Mouse (Mus musculus) right cerebral cortex, postnatal 14 days (tissue): Measurements from ENCODE around the gene Tmem237.
A peak's percentile ranks its signal among the peaks of the same experiment; 100 is the strongest.

Experiments used
- DNase-seq: peaks from one replicate; pipeline ENCODE4 v3.0.0; 2022

Tmem237 gene

DNA sequence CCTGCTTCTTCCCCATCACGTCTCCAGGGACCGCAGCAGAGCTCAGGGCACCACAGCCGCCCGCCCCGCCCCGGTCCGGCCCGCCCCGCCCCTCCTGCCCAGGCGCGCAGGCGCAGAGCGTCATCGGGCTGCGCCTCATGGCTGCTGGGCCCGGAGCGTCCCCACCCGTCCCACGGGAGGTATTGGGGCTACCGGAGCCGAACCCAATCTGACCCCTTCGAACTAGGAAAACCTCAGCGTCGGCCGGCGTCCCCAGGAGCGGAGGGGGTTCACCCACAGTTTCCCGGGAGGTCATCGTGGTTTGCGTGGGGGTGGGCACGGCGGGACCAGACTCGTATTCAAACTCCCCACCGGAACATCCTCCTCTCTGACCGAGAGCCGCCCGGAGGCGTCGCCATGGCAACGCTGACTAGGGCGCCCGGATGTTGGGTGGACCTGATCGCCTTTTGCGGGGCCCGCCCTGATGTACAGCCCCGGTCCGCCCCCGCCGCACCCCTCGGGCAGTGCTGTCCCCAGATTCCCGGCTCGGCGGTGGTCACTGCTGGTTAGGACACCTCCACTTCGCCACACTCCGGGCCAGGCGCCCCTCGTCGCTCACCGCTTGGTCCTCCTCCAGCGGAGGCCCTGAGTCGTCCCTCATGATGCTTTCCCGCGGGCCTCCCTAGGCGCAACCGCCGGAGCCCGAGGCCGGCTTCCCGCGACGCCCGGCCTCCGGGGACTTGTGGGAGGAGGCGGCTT, at the start of gene Tmem237:
Tmem237 (minus strand) TSS at position 689 of the 738 bp plus-strand sequence.
- DNase-seq = peak; percentile 94

DNA sequence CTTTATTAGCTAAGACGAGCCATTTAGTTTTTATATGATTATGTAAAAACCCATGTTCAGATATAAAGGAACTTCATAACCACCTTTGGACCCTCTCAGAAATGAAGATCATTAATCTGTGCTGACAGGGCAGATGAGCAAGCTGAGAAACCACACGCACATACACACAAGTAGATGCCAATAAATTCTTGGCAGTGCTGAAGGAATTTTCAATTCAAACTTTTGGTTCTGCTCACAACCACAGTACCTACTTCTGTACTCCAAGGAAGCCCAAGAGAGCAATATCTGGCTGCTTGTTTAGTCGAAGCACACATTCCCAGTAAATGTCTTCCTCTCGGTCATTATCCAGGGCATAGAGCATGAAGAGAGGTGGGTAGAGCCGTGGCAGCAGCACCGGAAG, 49.4 kb upstream of the Tmem237 start:
- DNase-seq = no peak

DNA sequence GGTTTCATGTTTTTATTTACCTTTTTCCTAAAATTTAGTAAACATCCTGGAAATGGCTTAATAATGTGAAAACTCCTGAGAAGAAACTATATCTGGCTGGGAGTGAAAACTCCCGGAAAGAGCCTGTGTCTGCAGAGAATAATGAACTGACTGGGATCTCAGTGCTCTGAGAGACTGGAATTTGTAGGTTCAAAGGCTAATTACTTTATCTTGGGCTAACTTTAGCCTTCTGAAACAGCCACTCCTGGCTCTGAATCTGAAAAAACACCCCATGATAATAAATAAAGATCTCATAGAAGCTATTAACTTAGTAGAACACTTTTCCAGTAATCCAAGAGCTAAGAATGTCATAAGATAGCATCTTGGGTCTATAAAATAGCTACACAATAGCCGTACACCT, 48.3 kb upstream of the Tmem237 start:
- no peak for DNase-seq

DNA sequence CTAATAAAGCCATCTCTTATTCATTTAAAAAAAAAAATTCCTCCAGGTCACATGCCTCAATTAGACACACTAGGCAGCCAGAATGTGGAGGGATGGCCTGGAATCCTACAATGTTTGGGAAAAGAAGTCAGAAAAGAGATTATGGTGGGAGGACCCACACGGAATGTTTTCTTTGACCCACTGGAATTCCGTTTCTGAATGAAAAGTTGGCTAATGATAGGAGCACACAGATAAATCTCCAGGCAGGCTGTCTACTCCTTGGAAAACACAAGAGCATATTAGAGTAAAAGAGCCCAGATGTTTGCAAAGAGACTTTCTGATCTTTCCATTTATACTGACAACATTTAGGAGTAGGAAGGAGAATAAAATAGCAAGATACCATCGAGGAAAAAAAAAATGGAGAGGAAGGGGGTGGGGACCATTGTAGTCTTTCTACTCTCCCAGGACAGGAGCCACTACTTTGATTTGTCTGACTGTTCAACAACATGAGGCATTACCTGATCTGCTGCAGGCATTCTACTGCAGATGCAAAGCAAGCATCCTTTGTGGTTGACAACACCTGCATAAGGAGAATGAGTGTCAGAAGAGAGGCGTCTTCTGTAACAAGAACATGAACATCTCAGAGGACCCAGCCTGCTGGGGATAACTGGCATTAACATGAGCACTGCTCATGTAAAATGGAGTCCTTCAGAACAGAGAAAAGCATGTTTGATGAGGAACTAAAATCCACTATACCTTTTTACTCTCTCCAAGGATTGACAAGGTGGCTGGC, 47.6 kb upstream of the Tmem237 start:
- no peak for DNase-seq

DNA sequence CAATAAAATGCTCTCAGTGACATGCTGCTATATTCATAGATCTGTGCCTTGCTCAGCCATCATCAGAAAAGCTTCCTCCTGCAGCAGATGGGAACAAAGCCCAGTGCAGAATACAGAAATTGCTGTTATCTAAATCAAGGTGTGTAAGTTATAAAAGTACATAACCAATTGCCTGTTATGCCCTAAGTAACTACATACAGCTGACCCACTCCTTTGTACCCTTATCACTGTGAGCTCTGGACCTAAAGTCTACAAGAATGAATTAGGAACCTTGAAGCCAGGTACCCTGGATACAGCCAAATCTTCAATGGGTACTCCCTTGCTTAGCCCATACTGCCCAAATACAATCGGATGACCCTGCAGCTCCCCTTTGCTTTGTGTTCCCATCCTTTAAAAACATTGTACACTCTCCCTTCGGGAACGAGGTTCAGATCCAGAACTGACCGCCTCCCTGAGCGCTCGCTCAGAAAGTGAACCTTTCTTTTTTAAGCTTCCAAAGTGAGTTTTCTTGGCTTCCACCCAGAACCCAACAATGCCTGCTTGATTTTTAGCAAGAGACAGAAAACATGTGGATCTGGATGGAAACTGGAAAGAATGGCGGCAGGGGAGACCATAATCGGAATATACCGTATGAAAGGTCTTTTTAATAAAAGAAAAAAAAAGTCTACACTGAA, 46.2 kb upstream of the Tmem237 start:
- no peak for DNase-seq

DNA sequence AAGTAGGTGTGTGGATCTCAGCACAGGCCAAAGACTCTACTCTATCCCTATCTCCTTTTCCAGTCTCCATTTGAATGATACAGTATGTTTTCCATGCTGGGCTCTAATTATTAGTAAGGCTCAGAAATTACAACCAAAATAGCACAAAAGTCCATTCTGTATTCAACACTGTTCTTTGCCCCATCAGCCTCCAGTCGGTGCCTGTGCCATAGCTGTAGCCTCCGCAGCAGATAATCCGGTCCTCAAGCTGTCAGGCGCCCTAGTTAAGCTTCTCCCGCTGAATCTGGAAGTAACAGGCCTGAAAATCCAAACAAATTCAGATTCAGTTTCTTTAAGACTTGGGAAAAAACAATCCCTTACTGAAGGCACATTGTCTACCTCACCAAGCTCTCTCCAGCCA, 43.7 kb upstream of the Tmem237 start:
- no peak for DNase-seq

DNA sequence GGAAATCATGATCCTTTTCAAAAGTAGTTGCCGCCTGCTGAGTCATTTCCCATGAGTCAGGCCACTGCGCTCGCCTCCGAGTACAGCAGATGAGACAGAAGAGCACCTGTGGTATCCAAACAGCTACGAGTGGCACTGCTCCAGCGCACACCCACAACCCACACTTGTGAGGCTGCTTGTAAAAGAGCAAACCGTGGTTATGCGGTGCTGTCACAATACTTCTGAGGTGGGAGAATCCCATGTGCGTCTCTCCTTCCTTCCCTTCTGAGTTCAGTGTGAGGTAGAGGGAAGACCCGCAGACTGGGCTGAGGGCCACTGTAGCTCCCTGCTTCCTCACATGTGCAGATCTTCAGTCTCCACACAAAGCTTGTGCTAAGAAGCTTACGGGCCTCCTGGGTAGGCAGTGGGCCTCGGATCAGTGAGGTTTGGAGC, 42.8 kb upstream of the Tmem237 start, which contains the start of gene Mpp4:
Mpp4 (minus strand) TSS at position 360 of the 432 bp plus-strand sequence.
- DNase-seq = peak; percentile 68

DNA sequence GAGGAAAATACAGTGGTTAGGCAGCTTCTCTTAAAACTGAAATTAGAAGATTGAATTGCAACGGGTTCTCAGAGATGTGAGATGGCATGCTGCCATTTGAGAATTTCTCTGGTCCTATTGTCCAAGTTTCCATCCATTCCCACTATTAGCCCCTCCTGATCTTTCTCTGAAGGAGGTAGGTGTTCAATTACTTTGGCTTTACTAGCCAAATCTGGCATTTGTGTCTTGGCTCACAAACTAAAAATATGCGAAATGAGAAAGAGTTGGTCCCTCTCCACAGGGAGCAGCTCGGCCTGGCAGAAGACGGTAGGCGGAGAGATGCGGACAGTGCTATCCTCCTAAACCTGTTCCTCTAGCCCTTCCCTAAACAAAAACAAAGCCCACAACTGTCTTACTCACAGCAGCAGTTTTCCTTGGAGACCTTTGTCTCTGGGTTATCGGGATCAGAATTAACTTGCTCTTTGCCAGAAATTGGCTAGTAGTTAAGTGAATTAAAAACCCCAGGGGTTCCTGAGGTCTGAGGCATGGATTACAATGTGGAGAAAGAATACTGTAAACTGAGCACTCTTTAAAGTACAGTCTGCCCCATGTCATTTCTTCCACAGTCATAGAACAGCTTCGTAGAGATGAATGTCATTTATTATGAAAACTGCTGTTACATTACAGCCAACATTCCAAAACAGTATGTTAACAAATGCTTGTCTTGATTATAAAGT, 42.3 kb upstream of the Tmem237 start:
- no peak for DNase-seq

DNA sequence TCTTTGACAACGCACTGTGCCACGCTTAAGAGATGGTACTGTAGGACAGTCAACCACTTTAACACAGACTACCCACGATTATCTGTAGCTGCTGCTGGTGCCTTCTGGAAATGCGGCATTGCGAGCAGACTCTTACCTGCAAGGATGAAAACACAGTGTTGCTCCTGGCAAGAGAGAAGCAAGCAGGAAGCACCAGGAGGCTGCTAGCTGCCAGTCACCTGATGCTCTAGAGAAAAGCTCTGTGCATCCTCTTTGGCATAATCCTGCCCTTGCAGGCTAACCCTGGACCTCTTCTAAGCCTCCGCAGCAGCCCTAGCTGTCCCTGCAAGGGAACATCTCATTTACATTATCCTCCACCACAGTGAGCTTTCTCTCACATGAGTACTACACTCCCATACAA, 41.2 kb upstream of the Tmem237 start:
- DNase-seq = no peak

DNA sequence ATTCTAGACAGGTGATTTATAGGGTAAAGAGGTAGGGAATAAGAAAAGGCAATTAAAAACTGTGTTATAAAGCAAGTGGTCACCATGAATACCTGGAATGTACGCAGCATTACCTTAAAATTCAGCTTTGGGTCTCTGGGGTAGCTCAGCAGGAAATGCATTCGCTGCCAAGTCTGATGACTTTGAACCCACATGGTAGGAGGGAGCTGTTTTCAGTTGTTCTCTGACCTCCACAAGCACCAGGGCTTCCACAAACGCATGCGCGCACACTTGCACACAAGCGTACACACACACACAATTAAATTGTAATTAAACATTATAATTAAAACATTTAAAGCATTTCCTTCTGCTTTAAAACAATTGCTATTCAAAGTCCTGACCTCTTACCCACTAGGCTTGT, 40.7 kb upstream of the Tmem237 start:
- no peak for DNase-seq

DNA sequence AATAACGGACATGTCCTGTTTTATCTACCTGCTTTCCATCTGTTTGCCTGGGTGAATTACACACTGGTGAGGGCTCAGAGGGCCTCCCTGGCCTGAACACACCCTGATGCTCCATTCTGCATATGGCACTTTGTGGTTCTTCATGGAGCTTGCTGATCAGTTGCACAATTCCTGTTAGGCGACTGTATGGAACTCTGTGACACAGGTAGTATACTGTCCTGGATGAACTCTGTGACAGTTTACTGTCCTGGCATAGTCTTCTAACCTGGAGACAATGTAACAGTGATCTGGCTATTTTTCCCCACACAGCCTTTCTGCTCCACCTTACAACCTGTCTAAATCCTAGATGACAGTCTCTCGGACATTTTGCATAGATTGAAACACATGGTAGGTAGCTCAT, 38.9 kb upstream of the Tmem237 start:
- DNase-seq = no peak

DNA sequence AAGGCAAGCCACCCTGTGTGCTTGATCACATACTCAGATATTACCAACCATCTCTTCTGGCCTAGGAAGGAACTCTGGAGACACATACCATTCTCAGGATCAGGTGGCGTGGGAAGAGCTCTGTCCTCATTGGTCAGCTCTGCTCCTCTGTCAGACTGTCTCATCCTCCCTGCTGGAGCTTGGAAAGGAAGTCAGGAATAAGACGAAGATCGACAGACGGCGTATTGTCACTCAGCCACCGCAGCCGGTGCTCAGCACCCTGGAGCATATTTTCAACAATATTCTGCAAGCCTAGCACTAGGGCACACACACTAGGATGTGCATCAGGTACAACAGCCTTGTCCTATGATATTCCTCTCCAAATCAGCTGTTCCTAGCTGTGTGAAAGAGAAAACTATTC, 38.3 kb upstream of the Tmem237 start:
- no peak for DNase-seq

DNA sequence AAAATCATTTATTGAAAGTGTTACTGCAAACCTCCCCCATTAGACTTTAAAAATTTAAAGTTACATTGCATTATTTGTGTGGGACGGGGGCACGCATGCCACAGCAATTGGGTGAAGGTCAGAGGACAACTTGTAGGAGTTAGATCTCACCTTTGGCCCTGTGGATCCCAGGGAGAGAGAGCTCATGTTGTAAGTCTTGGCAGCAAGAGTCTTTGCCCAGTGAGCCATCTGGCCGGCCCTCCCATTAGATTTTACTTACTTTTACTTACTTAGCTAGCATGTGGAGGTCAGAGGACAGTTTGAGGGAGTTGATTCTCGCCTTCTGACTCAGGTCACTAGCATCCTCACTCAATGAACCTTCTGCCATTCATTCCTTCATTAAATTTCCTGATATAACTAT, 37.6 kb upstream of the Tmem237 start:
- no peak for DNase-seq

DNA sequence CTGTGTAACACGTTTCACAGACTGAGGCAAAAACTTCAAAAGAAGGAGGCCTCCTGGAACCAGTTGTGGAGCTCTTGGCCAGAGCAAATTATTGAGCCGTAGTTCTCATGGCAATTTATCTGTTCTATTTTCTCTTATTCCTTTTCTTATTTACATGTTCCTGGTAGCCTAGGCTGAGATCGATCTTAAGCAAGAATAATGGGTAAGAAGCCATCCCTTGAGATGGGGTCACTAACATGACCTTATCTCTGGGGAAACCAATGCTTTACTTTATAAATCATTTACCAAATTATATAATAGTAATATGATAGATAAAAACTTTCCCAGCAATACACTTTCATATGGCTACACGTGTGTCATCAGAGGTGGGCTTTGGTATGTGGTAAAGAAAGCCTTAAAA, 32.1 kb upstream of the Tmem237 start:
- no peak for DNase-seq

DNA sequence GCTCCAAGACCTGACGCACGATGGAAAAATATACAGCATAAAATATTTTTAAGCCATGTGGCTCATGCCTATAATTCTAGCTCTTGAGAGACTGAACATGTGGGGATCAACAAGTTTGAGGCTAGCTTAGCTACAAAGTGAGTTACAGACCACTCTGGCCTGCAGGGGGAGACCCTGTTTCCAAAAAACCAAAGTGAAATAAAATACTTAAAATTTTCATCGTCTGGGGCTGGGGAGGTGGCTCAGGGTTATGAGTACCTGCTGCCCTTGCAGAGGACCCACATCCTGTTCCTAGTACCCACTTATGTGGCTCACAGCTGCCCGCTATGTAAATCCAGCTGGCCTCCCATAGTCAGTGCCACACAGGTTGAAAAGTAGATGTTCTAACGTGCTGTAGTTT, 30.3 kb upstream of the Tmem237 start:
- no peak for DNase-seq

DNA sequence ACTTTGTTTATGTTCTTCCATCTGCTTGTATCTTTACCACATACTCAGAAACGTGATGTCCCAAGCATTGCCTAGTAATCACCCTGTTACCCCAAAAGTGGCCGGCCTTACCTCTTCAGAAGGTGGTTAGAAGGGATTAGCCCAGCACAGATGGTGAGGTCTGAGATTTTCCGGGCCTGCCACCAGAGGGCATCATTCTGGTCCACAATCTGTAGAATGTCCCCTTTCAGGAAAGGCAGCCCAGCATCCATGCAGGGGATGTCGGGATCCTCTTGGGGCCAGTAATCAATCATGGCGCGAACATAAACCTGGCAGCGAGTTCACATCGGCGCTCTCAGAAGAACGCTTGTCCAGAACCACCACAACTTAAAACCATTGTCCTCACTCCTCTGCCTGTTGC, 24.3 kb upstream of the Tmem237 start:
- DNase-seq = no peak

DNA sequence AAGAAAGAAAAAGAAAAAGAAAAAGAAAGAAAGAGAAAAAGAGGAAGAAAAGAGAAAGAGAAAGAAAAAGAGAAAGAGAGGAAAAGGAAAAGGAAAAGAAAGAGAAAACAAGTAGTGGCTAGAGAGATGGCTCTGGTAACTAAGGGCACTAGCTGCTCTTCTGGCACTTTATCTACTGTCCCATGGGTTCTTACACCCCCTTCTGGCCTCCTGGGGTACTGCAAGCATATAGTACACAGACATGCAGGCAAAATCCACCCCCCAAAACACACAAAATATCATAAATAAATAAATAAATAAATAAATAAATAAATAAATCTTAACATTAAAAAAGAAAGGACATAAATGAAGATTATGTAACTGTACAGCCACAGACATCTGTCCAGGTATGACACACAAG, 22.6 kb upstream of the Tmem237 start:
- DNase-seq = peak; percentile 33

DNA sequence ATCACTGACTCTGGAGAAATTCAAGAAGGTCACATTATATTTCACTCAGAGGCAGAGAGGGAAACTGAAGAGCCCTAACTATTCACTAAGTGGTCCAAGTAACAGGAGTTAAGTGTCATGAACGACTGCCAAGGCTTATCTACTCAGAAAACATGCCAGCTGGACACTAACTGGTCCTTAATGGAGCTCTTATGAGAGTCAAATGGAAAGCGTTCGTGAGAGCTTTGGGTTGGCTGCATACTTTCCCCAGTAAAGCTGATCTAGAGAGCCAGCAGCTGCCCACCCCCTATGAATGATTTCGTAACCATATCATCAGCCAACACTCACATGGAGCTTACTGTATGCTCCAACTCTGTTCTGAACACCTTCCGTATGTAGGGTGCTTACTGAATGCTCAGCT, 14.2 kb upstream of the Tmem237 start:
- DNase-seq = no peak

DNA sequence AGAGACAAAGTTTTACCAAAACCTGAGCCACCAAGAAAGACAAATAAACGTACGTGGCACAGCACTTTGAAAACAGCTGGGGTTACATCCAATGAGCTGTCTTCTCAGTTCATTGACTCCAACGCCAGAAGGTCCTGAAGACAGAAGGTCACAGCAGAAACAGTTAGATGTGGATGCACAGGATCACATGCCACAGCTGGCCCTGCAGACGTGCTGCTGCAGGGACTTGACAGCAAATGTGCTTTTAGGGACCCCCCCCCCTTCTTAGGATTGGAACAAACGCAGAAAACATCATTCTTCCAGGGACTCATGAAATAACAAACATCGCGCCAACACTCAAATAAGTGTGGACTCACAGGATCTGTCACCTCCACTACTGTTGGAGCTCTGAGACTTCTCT, 8.7 kb upstream of the Tmem237 start:
- DNase-seq = no peak

DNA sequence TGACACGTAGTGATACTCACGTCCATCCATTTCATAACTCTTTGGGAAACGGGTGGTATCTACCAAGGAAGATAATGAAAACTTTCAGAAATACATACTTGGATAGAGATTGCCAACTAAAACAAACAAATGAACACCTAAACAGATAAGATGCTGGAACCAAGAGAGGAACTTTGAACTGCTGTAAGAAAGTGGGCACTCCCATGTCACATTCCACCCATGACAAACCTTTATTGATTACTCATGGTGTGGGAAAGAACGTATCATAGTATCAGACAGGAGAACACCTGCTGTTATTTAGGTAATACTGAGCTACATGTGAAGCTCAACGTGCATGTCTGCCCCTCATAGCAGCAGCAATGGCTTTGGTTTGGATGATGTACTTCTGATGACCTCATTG, 5.3 kb upstream of the Tmem237 start:
- no peak for DNase-seq

DNA sequence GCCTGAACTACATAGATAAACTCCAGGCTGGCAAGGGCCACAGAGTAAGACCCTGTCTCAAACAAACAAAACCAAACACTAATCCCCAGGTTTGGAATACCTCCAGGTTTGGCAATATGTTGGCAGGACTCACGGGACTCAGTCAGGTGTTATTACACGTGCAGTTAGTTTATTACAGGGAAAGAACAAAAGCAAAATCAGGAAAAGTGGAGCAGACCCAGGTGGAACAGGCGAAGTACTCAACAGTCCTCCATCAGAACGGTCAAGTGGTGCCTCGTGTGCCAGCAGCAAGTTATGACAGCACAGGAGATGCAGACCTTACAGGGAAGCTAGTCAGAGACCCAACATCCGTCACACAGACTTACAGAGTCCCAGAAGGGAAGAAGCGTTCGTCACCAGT, 9.7 kb downstream of the Tmem237 start:
- no peak for DNase-seq

DNA sequence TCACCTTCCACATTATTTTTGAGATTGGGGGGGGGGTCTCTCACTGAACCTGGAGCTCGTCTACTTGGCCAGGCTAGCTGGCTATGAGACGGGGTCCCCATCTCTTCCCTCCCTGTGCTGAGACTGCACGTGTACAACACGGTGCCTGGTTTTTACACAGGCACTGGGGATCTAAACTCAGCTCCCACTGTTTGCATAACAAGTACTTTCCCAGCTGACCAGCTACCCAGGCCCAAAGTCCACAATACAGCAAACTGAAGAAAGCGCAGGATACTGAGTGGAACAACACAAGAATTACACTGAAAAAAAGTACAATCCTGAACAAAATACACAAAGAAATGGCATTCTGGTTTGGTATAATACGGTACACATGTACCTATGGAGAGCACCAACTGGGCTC, 18.1 kb downstream of the Tmem237 start:
- no peak for DNase-seq

DNA sequence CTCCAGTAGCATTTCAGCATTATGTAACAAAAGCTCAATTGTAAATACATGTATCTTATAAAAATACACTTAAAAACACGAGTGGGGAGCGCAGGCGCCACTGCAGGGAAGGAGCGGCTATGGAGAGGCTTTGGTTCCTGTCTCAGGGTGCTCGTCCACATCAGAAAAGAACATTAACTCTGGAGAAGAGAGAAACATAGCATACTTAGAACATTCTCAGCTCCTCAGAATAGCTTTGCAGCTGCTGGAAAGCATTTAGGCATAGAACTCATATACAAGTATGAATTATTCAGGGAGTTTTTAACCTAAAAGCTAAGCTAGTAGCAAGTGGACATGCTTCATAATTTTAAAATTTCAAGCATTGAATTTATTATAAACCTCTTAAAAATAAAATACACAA, 19.2 kb downstream of the Tmem237 start:
- no peak for DNase-seq
